Mouse (Mus musculus): ENCODE data around the gene Zfp383. TPM values are rescaled to one million over a fixed set of nuclear protein-coding genes. Genes with fewer than 3 reads are reported as not detected.
"Not testable (repeated sequence)": the region's sequence is repeated elsewhere in the genome, so short reads cannot be mapped to it uniquely, and the experiment has no call there.

Zfp383 gene
- 1 to 10 TPM; 6.6 to 8.1 TPM for total RNA-seq (2021)
- long read RNA-seq, experiment 1, partial matches to known transcripts: 0 of 1 reads
- long read RNA-seq, experiment 1, other reads (novel, unspliced or antisense): 1 of 1 reads
- long read RNA-seq, experiment 2, partial matches to known transcripts: 0 of 2 reads
- long read RNA-seq, experiment 2, other reads (novel, unspliced or antisense): 2 of 2 reads

DNA sequence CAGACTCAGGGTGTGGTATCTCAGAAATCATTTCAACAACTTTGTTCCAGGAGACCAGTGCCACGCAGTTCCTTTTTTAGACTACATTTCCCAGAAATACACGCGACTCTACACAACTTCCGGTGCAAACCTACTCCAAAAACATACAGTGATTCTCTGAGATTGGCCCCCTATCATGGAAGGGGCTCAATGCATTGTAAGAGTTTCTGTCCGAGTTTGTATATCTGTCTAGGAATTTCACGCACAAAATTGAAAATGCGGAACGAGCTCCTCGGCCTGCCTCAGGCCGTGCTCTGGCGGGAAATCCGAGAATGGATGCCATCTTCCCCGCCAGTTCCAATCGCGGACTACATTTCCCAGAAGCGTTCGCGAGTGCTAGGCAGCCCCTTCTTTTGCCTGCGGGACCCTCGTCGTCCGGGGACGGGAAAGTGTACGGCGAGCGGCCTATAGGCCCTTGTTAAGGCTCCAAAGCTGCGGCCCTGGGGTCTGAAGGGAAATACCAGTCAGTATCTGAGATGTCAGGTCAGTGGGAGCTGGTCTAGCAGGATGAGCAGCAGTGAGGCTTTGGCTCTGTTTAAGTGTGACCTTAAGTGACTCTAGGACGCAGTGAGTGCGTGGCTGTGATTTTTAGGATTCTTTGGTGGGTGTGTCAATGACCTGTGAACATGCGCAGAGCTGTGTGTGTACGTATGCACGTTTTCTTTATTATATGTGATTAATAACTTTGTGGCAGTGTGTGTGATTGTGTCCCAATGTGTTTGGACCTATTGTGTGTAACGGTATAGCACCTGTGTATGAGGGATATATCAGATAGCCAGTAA, at the start of gene Zfp383:
Gene Zfp383, plus strand, starts transcription at position 94 of the 821 bp plus-strand sequence.
- peak; percentile 86 for DNase-seq

DNA sequence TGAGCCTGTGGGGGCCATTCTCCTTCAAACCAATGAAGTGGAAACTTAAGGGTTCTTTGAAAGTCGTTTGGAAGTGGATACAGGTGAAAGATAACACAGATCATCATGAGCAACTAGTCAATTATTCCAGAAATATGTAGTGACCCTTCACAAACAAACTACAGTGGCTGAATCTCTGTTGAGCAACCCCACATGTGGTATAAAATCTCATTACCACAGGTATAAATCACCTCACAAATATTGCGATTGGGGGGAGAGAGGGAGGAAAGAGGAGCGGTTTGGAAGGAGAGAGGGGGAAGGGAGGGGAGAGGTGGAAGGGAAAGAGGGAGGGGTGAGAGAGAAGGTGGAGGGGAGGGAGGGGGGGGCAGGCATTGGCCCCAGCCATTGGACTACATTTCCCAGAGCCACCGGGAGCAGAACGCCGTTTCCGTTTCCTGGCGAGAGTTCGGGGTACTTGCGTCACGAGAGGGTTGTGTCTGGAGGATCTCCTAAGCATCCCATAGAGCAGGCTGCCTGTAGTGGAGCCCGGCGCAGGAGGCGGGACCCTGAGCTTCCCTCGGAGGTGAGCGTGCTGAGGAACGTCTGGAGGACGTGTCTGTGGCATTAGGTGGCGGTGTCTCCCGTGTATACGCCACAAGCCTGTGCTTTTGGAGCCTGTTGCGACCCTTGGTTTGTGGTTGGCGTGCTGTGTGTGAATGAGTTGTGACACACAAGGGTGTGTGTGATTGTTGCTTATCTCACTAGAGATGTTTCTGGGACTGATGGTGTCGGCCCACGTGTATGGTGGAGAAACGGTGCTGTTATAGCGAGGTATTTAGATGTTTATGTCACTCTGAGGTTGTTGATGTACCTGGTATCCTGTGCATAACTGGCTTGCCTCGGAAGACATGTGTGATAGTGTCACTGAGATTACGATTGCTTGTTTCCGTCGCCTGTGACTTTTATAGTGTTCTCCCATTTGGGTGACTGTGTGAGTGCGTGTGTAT, 48.2 kb upstream of the Zfp383 start, which contains the start of gene Zfp420:
Gene Zfp420, plus strand, starts transcription at position 448 of the 986 bp plus-strand sequence.
- DNase-seq: peak; percentile 91

DNA sequence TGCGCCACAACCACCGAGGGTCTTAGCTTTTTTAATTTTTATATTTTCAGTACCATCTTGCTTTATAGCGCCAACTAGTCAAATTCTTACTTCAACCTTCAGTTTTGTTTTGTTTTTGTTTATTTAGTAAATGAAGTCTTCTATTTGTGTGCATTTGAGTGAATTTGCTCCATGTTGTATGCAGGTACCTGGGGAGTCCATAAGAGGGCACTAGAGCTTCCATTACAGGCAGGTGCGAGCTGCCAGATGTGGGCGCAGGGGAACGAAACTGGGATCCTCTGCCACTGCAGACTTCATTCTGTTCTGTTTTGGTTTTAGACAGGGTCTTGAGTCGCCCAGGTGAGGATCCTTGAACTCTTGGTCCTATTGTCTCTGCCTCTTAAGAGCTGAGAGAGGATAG, 46.4 kb upstream of the Zfp383 start:
- DNase-seq: no peak

DNA sequence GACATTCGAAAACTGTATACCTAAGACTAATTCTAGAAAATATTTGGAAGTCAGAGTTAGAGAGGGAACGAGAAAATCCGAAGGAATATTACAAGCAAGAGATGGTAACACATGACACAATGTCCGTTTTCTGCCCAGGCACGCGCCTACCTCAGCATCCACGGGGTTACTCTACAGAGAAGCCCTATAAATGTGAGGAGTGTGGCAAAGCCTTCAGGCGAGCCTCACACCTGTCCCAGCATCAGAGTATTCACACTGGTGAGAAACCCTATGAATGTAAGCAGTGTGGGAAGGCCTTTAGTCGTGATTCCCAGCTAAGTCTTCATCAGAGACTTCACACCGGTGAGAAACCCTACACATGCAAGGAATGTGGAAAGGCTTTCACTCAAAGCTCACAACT, 33.8 kb upstream of the Zfp383 start:
- DNase-seq: no peak

DNA sequence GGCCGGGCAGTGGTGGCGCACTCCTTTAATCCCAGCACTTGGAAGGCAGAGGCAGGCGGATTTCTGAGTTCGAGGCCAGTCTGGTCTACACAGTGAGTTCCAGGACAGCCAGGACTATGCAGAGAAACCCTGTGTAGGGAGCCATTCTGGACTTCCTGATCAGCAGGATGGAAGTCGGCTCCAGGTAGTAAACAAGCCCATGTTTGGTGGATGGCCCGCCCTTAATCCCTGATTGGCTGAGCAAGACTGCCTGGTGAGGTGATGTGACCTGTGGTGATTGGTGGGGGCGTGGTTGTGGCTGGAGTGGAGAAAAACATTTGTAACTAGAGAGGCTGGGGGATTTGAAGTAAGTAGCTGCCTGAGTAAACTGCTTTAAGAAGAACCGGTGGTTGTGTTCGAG, 30.5 kb upstream of the Zfp383 start:
- not testable (repeated sequence) for DNase-seq

DNA sequence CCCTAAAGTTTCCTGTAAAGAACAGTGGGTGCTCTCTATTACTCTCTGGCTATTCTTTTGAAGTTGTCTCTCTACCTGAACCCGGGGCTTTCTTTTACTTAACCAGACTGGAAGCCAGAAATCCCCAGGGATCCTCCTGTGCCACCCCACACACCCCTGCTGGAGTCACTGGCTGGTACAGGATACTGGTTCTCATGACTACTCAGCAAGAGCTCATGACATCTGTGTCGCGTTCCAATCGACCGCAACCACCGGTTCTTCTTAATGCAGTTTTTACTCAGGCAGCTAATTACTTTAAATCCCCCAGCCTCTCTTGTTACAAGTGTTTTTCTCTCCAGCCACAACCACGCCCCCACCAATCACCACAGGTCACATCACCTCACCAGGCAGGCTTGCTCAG, 28.0 kb upstream of the Zfp383 start:
- DNase-seq: no peak

DNA sequence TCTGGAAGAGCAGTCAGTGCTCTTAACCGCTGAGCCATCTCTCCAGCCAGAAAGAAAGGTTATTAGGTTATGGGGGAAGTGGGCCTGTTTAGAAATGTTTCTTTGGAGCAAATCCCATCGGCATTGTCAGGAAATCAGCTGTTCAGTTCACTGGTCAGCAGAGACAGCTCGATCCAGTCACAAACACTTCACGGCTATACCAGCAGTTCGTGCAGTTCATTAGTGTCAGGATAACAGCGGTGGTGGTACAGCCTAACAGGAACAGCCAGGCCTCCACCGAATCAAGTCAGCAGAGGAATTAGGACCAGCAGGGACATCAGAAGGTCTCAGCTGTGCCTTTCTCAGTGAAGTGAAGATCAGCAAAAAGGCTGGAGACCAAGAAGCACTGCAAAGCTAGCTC, 27.1 kb upstream of the Zfp383 start:
- DNase-seq: no peak

DNA sequence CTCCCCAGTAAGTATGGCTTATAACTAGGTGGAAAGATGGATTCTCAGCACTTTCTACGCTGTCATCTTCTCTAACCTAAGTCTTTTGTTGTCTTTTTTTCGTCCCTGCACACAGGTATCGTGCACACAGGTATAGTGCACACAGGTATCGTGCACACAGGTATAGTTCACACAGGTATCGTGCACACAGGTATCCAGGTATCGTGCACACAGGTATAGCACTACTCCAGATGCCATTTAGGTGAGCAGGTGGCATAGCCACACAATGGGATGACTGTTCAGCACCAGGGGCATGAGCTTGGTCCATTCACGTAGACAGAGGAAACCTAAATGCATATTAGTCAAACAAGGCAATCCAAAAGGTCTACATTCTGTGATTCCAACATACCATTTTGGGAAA, 17.5 kb upstream of the Zfp383 start:
- DNase-seq: no peak

DNA sequence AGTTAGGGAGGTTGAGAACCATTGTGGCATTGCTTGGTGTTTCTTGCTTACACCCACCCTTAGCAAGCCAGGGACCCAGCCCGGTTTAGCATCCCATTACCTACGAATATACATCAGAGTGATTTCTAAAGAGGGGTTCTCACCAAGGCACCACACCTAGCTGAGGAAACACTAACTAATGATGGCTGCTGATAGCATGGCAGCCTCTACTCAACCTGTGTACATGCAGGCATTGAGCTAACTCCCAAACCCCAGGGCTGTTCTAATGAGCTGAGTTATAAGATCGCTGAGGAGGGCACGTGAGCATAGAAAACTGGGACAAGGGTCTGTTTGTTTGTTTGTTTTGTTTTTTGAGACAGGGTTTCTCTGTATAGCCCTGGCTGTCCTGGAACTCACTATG, 15.3 kb upstream of the Zfp383 start:
- no peak for DNase-seq

DNA sequence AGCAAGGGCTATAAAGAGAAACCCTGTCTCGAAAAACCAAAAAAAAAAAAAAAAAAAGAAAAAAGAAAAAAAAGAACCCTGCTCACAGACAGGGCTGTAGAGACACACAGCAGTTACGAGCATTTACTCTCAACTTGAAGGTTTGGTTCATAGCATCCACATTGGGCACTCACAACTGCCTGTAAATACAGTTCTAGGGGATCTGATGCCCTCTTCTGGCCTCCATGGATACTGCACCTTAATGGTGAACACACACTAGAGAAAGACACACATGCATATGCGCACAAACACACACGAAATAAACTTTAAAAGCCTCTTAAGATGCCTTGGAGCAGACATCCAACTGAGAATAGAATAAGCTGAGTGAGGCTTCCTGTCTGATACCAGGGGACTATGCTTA, 9.7 kb upstream of the Zfp383 start:
- no peak for DNase-seq

DNA sequence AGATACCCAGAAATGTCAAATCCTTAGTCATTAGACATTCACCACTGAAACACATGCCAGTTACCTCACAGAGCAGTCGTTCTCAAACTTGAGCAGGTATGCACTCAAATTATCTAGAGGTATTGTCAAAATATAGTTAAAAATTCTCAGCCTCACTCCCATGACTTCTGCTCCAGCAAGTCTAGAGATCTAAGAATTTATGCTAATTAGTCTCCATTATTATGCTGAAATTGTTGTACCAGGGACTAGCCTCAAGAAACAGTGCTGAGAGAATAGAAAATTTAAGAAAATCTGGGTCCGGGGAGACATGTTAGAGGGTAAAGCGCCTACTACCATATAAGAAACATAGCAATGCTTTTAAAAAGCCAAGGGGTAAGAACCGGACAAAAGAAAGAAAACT, 3.9 kb upstream of the Zfp383 start:
- no peak for DNase-seq

DNA sequence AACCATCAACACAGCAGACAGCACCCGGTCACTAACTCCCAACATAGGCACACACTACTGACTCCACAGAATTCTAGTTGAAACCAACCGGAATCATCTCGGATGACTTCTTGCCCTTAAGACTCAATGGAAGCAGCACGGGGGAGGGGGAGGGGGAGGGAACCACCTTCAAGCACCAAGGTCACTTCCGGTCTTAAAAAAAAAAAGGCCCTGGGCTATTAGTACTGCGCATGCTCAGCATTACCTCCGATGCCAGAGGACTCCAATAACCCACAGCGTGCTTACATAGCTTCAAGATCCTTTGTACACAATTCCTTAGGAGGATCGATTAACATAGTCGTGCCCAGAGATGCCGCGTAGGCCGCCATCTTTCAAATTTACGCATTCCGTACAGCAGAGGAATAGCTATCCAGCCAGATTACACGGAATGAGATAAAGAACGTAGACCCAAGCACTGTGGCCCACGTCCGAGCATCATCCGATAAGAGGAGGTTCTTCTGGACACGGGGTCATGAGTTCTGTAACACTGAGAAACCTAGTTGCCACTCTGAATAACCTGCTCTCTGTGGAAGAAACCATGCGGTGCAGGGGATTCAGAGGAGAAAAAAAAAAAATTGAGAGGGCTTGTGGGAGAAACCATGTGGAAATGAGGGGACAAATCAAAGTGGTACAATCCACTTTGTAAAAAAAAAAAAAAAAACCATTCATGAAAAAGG, 1.9 kb upstream of the Zfp383 start, which contains the start of gene Zfp27:
Gene Zfp27, minus strand, starts transcription at position 607 of the 716 bp plus-strand sequence.
- DNase-seq: peak; percentile 70

DNA sequence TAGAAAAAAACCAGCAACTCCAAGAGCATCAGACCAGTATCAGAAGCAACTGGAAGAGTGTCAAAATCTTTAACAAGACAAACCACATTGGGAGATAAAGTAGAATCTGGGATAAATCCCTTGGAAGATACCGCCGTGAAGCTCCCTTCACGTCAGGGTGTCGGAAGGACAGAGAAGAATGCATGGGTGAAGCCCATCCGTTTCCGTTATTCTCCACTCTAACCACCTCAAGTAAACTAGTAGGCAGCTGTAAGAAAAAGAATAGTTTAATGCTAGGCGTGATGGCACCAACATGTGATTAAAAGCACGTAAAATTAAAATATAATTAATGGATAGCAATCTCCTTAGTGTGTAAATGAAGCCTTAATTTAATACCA, 1.4 kb upstream of the Zfp383 start:
- no peak for DNase-seq

DNA sequence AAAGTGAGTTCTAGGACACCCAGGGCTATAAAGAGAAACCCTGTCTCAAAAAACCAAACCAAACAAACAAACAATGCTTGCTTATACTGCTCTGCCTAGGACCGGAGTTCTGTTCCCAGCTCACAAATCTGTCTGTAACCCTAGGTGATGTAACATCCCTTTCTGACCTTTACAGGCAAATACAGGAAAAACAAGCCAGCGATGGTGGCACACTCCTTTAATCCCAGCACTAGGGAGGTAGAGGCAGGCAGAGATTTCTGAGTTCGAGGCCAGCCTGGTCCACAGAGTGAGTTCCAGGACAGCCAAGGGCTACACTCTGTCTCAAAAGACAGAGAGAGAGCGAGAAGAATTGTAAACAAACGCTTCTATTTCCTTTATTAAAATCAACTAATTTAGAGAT, 817 bp upstream of the Zfp383 start:
- no peak for DNase-seq

DNA sequence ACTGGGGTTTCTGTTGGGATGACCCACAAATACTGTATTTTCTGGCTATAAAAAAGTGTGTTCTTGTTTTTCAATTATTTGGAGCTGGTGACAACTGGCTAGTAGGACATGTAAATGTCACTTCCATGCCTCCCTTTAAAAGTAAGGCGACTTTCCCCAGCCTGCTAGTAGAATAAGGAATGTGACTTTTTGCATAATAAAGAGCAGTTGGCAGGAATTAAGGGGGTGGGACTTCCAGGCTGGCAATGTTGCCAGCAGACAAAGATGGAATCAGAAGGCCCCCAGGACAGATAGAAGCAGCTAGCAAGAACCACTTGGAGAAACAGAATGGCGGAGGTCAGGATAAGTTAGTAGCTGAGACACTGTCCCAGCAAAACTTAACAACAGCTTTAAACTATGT, 2.2 kb downstream of the Zfp383 start:
- DNase-seq: no peak

DNA sequence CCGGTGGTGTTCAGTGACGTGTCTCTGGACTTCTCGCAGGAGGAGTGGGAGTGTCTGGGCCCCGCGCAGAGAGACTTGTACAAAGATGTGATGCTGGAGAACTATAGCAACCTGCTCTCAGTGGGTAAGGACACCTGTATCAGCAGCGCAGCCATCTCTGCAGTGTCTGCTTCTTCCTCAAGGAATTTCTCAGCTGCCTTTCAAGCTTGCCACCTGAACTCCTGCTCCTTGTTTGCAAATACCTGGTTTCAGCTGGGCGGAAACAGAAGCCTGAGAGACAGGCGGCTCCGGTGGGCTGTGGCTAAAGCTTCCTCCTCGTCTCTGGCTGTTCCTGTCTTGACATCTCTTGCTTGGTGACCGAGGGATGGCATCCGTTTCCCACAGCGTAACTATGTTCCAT, 4.1 kb downstream of the Zfp383 start:
- no peak for DNase-seq

DNA sequence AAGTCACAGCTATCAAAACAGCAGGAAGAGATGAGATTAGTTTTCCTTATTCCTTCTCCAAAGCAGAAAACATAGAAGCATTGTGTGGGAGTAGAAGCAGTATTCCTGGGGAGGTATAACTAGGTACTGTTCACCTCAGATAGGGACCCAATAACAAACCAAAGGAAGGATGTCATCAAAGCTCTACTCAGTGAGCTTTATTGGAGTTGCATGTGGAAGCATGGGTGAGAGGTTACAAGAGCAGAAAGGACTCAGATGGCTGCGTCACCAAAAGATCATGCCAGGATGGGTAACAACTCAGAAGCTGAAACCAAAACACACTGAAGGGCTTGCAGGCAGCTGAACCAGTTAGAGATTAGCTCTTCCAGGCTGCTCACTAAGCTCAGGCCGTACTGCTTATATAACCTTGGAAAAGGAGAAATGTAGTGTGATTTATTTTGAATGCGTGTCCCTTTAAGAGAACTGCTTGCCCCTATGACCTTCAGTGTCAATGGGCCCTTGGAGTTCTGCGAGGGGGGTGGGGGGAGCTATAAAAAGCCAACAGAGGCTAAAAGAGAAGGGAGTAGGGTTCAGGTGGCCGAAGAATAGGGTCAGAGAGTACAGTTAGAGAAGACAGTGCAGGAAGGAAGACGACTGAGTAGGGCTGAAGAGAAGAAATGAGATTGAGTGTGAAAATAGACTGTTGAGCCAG, 9.5 kb downstream of the Zfp383 start:
- DNase-seq: peak; percentile 8

DNA sequence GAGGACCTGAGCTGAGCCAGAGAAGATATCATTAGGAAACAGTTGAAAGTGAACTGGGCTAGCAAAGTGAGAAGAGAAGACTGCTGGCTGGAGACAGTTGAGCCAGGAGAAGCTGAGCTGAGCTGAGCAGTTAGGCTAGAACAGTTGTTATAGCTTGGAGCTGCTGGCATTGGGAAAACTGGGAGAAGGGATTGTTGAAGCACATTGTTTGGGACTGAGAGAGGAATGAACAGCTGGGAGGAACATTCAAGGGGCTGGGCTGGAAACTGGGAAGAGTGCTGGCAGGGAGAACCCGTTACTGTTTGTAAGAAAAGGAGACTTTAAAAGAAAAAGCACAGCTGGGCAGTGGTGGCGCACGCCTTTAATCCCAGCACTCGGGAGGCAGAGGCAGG, 10.0 kb downstream of the Zfp383 start:
- DNase-seq: no peak

DNA sequence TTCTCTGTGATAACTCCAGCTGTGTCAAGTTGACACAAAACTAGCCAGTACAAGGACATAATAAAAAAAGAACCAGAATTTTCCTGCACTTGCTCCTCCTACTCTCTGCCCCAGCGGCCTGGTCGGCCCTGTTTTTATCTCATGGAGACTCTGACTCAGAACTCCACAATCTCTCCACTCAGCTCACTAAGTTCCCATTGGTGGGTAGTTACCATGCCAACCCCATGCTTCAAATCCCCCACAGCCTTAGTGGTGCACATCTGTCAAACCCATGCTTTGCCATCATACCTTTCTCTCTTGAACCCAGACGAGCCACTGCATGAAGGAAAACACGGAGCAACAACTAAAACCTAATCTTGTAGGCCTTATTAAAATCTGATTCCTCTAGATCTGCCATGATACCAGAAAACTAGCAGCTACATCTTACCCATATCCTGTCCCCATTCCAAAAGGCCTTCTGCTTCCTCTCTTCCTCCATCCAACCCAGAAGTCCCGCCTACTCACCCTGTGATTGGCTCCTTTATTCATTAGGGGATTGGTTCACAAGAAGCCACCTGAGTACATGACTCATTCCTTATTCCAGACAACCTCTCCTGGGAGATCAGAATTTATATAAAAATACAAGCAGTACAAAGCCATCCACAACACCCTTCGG, 13.5 kb downstream of the Zfp383 start:
- no peak for DNase-seq

DNA sequence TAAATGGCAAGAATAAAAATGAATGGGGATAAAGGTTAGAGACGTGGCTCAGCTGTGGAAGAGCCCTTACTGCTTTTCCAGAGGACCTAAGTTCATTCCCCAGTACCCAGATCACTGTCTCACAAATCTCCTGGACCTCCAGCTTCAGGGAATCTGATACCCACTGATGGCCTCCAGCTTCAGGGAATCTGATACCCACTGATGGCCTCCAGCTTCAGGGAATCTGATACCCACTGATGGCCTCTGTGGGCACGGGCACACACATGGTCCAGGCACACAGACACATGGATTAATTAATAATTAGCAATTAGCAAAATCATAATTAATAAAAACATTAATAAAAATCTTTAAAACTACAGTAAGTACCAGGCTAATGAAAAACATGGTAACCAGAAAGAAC, 14.8 kb downstream of the Zfp383 start:
- no peak for DNase-seq

DNA sequence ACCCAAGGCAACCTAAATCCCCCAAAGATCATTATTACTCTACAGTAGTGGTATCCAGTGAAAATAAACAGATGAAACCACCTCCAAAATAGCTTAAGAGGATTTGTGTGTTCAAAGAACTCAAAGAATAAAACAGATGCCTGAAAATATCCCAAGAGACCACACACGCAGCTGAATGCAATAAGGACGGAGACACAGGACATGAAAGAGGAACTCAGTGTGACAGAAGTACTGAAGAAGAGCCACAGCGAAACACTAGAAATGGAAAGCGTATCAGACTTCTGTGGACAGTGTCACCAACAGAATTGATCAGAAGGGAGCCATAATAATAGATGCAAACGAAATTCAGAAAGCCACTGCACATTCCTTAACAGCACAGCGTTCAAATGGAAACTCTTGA, 30.8 kb downstream of the Zfp383 start:
- DNase-seq: no peak
